Mouse (Mus musculus) forebrain, embryonic 11.5 days (tissue): ENCODE data around the gene Sapcd2. TPM values are rescaled to one million over a fixed set of nuclear protein-coding genes. Genes with fewer than 3 reads are reported as not detected.

Source experiments
- ATAC-seq: fragments of 200-750 bp; cut with Nextera tagmentation; replicated peaks from 2 replicates; pipeline ENCODE4 v1.8.0; 2017; ENCODE audit warnings: moderate TSS enrichment; ENCODE audit not compliant: low FRiP score
- DNase-seq: peaks from one replicate; pipeline ENCODE4 v3.0.0-alpha.2; 2017; ENCODE audit warnings: low spot score
- H3K27ac ChIP-seq: fragments of 300-500 bp; sonication (generic); 2 replicates; pipeline ENCODE4 v1.5.1; 2014; ENCODE audit warnings: low read depth, low read length
- H3K27me3 ChIP-seq: fragments of 300-500 bp; sonication (generic); 2 replicates; pipeline ENCODE4 v1.6.1; 2014; ENCODE audit warnings: mild to moderate bottlenecking, low read length, mixed read lengths; ENCODE audit not compliant: control insufficient read depth, insufficient read depth
- H3K36me3 ChIP-seq: fragments of 300-500 bp; sonication (generic); 2 replicates; pipeline ENCODE4 v1.6.1; 2014; ENCODE audit warnings: mild to moderate bottlenecking, low read length, moderate library complexity, mixed read lengths; ENCODE audit not compliant: control insufficient read depth, insufficient read depth
- H3K4me1 ChIP-seq: fragments of 300-500 bp; sonication (generic); replicated peaks from 2 replicates; pipeline ENCODE4 v1.6.1; 2014; ENCODE audit warnings: low read length, mixed read lengths; ENCODE audit not compliant: control insufficient read depth, insufficient read depth
- H3K4me2 ChIP-seq: fragments of 300-500 bp; sonication (generic); 2 replicates; pipeline ENCODE4 v1.6.1; 2014; ENCODE audit warnings: low read depth, mild to moderate bottlenecking, low read length, moderate library complexity, mixed read lengths; ENCODE audit not compliant: severe bottlenecking
- H3K4me3 ChIP-seq: fragments of 300-500 bp; sonication (generic); 2 replicates; pipeline ENCODE4 v1.5.1; 2014; ENCODE audit warnings: low read depth, low read length
- H3K9ac ChIP-seq: fragments of 300-500 bp; sonication (generic); 2 replicates; pipeline ENCODE4 v1.6.1; 2014; ENCODE audit warnings: low read length
- H3K9me3 ChIP-seq: fragments of 300-500 bp; sonication (generic); 2 replicates; pipeline ENCODE4 v1.6.1; 2016; ENCODE audit warnings: low read length, mixed read lengths; ENCODE audit not compliant: control insufficient read depth
- WGBS: fragments of 180-500 bp; shearing (Covaris S2); extraction: QIAGEN DNeasy Blood & Tissue Kit; methylation state at CpG from one replicate; pipeline ENCODE4 v1.1.7; 2014; 5-methylcytosine and 5-hydroxymethylcytosine counted together
- polyA plus RNA-seq: library from polyadenylated mRNA; unstranded; fragments of >200 nt; fragmentation: Nextera tagmentation; extraction: Ambion mirVana; gene quantifications from 2 replicates; pipeline ENCODE4 v1.2.1, GENCODE M21; 2014

Sapcd2 gene
- polyA plus RNA-seq, 1 experiment from 2014 or later = 79.0 TPM

- Histone ChIP-seq H3K9ac (no peak overlapping the region), H3K27ac (no peak overlapping the region), H3K36me3 (no peaks in the 10 kb centered on the region), H3K4me1 (0 out of 2 replicates have a peak, but pooled peaks cover 3% of the 10 kb centered on the region), H3K4me2 (no peak overlapping the region), H3K27me3 (no peaks in the 10 kb centered on the region), H3K9me3 (no peaks in the 10 kb centered on the region), H3K4me3 (no peak overlapping the region)
- no peak for ATAC-seq
- no peak for DNase-seq
- WGBS = 81% methylated on average over 1 of the region's 1 CpGs
These were observed 51.5 kb downstream of the Sapcd2 start for GRCm38 (mm10) chr2:25423626-25424025.

DNA sequence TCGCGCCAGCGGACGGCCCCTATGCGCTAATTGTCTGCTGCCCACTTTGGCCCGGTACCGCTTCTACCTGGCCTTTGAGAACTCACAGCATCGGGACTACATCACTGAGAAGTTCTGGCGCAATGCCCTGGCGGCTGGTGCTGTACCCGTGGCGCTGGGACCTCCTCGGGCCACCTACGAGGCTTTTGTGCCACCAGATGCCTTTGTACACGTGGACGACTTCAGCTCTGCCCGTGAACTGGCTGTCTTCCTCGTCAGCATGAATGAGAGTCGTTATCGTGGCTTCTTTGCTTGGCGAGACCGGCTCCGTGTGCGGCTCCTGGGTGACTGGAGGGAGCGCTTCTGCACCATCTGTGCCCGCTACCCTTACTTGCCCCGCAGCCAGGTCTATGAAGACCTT, 53.4 kb downstream of the Sapcd2 start:
- Histone ChIP-seq H3K36me3 (no peaks in the 10 kb centered on the region), H3K27me3 (no peaks in the 10 kb centered on the region; the same call in 1 of the 2 replicates), H3K9ac (no peak overlapping the region), H3K27ac (no peak overlapping the region), H3K4me3 (no peak overlapping the region), H3K4me1 (0 out of 2 replicates have a peak, but pooled peaks cover 3% of the 10 kb centered on the region), H3K4me2 (no peak overlapping the region), H3K9me3 (no peaks in the 10 kb centered on the region)
- DNase-seq (no peak), ATAC-seq (no peak)
- 54% methylated on average over 27 of the region's 27 CpGs for WGBS

DNA sequence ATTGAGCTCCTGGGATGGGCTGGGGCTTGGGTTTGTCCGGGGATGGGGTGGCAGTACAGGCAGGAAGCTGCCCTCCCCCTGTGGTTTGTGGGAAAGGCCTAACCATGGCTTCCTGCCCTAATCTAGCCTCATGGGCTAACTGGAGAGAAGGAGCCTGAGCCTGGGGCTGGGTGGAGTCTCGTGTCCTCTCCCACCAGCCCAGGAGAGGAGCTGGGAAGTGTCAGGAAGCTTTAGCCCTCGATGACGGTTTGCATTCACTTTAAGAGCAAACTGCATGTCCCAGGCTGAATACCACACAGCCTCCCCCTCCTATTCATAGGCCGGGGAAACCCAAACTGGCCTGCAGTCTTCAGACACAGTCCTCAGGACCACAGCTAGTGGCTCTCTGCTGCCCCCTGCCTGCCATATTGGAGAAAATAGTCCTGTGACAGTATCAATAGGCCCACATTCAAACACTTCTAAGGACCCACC, 54.6 kb downstream of the Sapcd2 start:
- WGBS = 29% methylated on average over 5 of the region's 5 CpGs

DNA sequence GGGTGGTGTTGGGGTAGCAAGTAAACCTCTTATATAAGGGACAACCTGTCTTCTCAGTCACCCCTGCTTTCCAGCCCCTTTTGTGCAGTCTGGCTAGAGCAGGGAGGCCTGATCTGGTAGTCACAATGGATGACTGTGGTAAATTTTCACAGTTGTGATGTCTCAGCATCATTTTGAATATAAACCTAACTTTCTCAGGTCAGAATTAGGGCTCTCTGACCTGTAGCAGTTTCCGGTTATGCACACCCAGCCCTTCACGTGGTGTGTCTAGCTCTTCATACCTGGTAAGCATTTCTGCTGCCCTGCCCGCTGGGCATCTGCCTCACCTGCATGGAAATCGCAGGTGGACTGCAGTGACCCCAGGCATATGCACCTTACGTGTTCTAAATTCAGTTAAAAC, 55.1 kb downstream of the Sapcd2 start:
- Histone ChIP-seq H3K4me2 (no peak overlapping the region), H3K27me3 (no peaks in the 10 kb centered on the region; the same call in 1 of the 2 replicates)
- 91% methylated on average over 5 of the region's 5 CpGs for WGBS

More for the DNA sequence above, 54.6 kb downstream of the Sapcd2 start:
- Histone ChIP-seq H3K4me3 (no peak overlapping the region), H3K9me3 (no peaks in the 10 kb centered on the region), H3K4me1 (0 out of 2 replicates have a peak, but pooled peaks cover 6% of the 10 kb centered on the region), H3K27ac (no peak overlapping the region), H3K9ac (no peak overlapping the region), H3K27me3 (no peaks in the 10 kb centered on the region; the same call in 1 of the 2 replicates), H3K4me2 (no peak overlapping the region), H3K36me3 (no peaks in the 10 kb centered on the region)
- DNase-seq (peak; percentile 91), ATAC-seq (no peak)

More for the DNA sequence above, 55.1 kb downstream of the Sapcd2 start:
- Histone ChIP-seq H3K36me3 (no peaks in the 10 kb centered on the region), H3K9me3 (no peaks in the 10 kb centered on the region), H3K9ac (no peak overlapping the region), H3K4me3 (no peak overlapping the region), H3K27ac (no peak overlapping the region), H3K4me1 (0 out of 2 replicates have a peak, but pooled peaks cover 6% of the 10 kb centered on the region)
- no peak for ATAC-seq
- DNase-seq = no peak

Other genes starting within 250 kb of the Sapcd2 start
- 63.6 and 72.1 TPM in 2 replicates for gene Nrarp, start 191.6 kb upstream of the Sapcd2 start, polyA plus RNA-seq
- gene Tor4a, start 175.4 kb upstream of the Sapcd2 start, polyA plus RNA-seq = 1.3 and 1.5 TPM in 2 replicates
- gene Nelfb, start 160.8 kb upstream of the Sapcd2 start, polyA plus RNA-seq = 110 TPM in 2 replicates
- gene Stpg3, start 157.7 kb upstream of the Sapcd2 start, polyA plus RNA-seq = not detected in 2 replicates
- 0.88 and 1.3 TPM in 2 replicates for gene Fam166a, start 153.6 kb upstream of the Sapcd2 start, polyA plus RNA-seq
- 615 and 680 TPM in 2 replicates for gene Tubb4b, start 147.6 kb upstream of the Sapcd2 start, polyA plus RNA-seq
- not detected in 2 replicates for gene Slc34a3, start 138.0 kb upstream of the Sapcd2 start, polyA plus RNA-seq
- gene Rnf224, start 135.5 kb upstream of the Sapcd2 start, polyA plus RNA-seq = not detected in 2 replicates
- gene Rnf208, start 130.1 kb upstream of the Sapcd2 start, polyA plus RNA-seq = 33.0 and 37.6 TPM in 2 replicates
- not detected in 2 replicates for gene Cysrt1, start 129.9 kb upstream of the Sapcd2 start, polyA plus RNA-seq
- gene AL732309.1, start 125.5 kb upstream of the Sapcd2 start, polyA plus RNA-seq = 5.1 and 5.8 TPM in 2 replicates
- 13.6 and 15.8 TPM in 2 replicates for gene Tmem203, start 116.9 kb upstream of the Sapcd2 start, polyA plus RNA-seq
- gene Tprn, start 109.7 kb upstream of the Sapcd2 start, polyA plus RNA-seq = 4.6 and 7.3 TPM in 2 replicates
- 222 and 238 TPM in 2 replicates for gene Ssna1, start 99.9 kb upstream of the Sapcd2 start, polyA plus RNA-seq
- 116 and 126 TPM in 2 replicates for gene Anapc2, start 99.8 kb upstream of the Sapcd2 start, polyA plus RNA-seq
- not detected in 2 replicates for gene Tmem210, start 84.2 kb upstream of the Sapcd2 start, polyA plus RNA-seq
- gene Lrrc26, start 82.4 kb upstream of the Sapcd2 start, polyA plus RNA-seq = not detected in 2 replicates
- 1.7 and 2.1 TPM in 2 replicates for gene Grin1, start 53.1 kb upstream of the Sapcd2 start, polyA plus RNA-seq
- 75.7 and 77.8 TPM in 2 replicates for gene Man1b1, start 40.0 kb upstream of the Sapcd2 start, polyA plus RNA-seq
- 20.1 and 20.5 TPM in 2 replicates for gene Dpp7, start 16.0 kb upstream of the Sapcd2 start, polyA plus RNA-seq
- 3.1 and 5.4 TPM in 2 replicates for gene Uap1l1, start 6.6 kb upstream of the Sapcd2 start, polyA plus RNA-seq
- 0.23 TPM in 1 of 2 replicates, not detected in the other for gene Entpd2, start 23.6 kb downstream of the Sapcd2 start, polyA plus RNA-seq
- gene Npdc1, start 27.0 kb downstream of the Sapcd2 start, polyA plus RNA-seq = 120 and 128 TPM in 2 replicates
- not detected in 2 replicates for gene Fut7, start 50.9 kb downstream of the Sapcd2 start, polyA plus RNA-seq
- gene Abca2, start 56.4 kb downstream of the Sapcd2 start, polyA plus RNA-seq = 9.9 and 10.2 TPM in 2 replicates
- 0.61 and 0.77 TPM in 2 replicates for gene Clic3, start 84.5 kb downstream of the Sapcd2 start, polyA plus RNA-seq
- gene Paxx, start 88.8 kb downstream of the Sapcd2 start, polyA plus RNA-seq = 22.9 and 24.2 TPM in 2 replicates
- gene Ptgds, start 97.7 kb downstream of the Sapcd2 start, polyA plus RNA-seq = 0.69 and 0.73 TPM in 2 replicates
- gene Lcn12, start 121.6 kb downstream of the Sapcd2 start, polyA plus RNA-seq = not detected in 2 replicates
- 96.1 and 102 TPM in 2 replicates for gene Fbxw5, start 128.4 kb downstream of the Sapcd2 start, polyA plus RNA-seq
- 5.5 and 5.9 TPM in 2 replicates for gene C8g, start 129.4 kb downstream of the Sapcd2 start, polyA plus RNA-seq
- gene Traf2, start 174.6 kb downstream of the Sapcd2 start, polyA plus RNA-seq = 37.2 and 40.1 TPM in 2 replicates
- 353 and 371 TPM in 2 replicates for gene Edf1, start 185.5 kb downstream of the Sapcd2 start, polyA plus RNA-seq
- gene Mamdc4, start 202.5 kb downstream of the Sapcd2 start, polyA plus RNA-seq = 1.3 and 5.0 TPM in 2 replicates
- 144 and 164 TPM in 2 replicates for gene Phpt1, start 202.9 kb downstream of the Sapcd2 start, polyA plus RNA-seq
- 0.28 and 0.69 TPM in 2 replicates for gene Ajm1, start 209.4 kb downstream of the Sapcd2 start, polyA plus RNA-seq
- gene Rabl6, start 236.2 kb downstream of the Sapcd2 start, polyA plus RNA-seq = 77.1 and 81.5 TPM in 2 replicates
- 0.13 and 0.21 TPM in 2 replicates for gene Ccdc183, start 245.4 kb downstream of the Sapcd2 start, polyA plus RNA-seq
- 12.6 and 17.9 TPM in 2 replicates for gene Tmem141, start 249.7 kb downstream of the Sapcd2 start, polyA plus RNA-seq